Mouse (Mus musculus): ENCODE measurements around the gene Scyl3.

Scyl3 gene

GRCm38 (mm10) chr1:163964008-163964689 is 35.2 kb downstream of the Scyl3 start:
- no peak for DNase-seq

GRCm38 (mm10) chr1:163974471-163974870 is 45.6 kb downstream of the Scyl3 start:
- DNase-seq = no peak

GRCm38 (mm10) chr1:163975088-163975487 is 46.2 kb downstream of the Scyl3 start:
- DNase-seq = no peak

DNA sequence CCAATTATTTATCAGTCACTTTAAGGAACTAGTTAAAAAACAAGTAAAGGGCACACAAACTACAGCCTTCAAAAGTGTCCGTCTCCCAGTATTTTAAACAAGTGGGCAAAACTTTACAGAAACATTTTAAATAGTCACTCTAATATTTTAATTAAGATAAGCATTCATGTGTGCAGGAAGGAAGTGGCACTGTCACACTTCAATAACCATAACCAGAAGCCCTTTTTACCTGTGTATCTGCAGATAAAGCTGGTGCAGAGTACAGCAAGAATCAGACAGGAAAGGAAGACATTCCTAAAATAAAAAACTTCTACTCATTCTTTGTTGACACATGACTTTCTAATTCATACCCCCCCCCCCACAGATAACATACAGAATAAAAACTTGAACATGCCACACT is 47.6 kb downstream of the Scyl3 start:
- no peak for DNase-seq

- no peak for DNase-seq
These were observed 63.5 kb downstream of the Scyl3 start for GRCm38 (mm10) chr1:163992371-163992770.

- DNase-seq = no peak
These were observed 65.3 kb downstream of the Scyl3 start for GRCm38 (mm10) chr1:163994173-163994720.

GRCm38 (mm10) chr1:163994721-163995608 is 66.1 kb downstream of the Scyl3 start, which contains the start of the genes BC055324 and Mettl18:
Gene BC055324 (minus strand): TSS chr1:163994796.
Gene Mettl18 (plus strand): TSS chr1:163994889.
- DNase-seq = peak; percentile 92

GRCm38 (mm10) chr1:163995609-163995913 is 66.7 kb downstream of the Scyl3 start:
- no peak for DNase-seq

DNA sequence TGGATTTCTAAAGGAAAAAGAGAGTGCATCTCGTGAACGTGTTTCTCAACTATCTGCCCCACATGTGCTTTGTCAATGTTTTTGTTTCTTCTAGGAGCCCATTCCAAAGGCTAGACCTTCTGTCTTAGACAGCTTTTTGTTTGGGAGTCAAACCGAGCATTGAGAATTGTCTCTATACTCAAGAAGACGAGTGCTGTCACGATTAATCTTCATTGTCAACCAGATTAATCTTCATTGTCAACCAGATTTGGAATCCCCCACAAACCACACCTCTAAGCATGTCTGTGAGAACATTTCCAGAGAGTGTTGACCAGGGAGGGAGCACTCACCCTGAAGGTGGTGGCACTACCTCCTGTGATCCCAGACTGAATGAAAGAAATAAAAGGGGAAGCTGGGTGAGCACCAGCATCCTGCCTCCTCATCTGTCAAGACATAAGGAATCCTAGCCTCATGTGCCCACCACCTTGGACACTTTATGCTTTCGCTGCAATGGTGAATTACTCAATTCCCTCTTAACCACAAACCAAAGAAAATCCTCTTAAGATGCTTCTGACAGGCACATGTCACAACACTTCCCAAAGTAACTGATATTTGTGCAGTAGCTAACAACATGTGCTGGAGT is 73.0 kb downstream of the Scyl3 start:
- no peak for DNase-seq

DNA sequence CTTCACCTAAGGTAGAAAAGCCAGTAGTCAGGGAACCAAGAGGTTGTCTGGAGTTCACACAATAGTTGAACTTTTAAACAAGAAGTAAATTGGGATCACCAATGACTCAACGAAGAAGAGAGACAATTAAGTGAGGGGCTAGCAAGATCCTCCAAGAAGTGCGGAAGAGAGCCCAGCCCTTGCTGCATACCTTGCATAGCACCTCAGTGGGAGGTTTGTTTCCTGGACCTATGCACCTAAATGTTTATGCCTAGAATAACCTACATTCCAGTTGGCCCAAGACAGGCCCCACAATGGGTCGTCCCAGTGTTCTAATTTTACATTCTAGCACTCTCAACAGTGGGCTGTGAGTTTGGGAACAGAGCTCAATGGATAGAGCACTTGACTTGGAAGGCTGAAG is 75.4 kb downstream of the Scyl3 start:
- DNase-seq = no peak

All from kidney, postnatal 14 days (tissue).